Mouse (Mus musculus) thymus, postnatal 36 days (tissue): ENCODE results near the gene Lrrc75b.

Source experiments
- DNase-seq, 2 experiments: peaks; one replicate each; pipeline ENCODE4 v3.0.0; 2022; ENCODE audit warnings: mixed read lengths in 2 of 2

Gene Lrrc75b

DNA sequence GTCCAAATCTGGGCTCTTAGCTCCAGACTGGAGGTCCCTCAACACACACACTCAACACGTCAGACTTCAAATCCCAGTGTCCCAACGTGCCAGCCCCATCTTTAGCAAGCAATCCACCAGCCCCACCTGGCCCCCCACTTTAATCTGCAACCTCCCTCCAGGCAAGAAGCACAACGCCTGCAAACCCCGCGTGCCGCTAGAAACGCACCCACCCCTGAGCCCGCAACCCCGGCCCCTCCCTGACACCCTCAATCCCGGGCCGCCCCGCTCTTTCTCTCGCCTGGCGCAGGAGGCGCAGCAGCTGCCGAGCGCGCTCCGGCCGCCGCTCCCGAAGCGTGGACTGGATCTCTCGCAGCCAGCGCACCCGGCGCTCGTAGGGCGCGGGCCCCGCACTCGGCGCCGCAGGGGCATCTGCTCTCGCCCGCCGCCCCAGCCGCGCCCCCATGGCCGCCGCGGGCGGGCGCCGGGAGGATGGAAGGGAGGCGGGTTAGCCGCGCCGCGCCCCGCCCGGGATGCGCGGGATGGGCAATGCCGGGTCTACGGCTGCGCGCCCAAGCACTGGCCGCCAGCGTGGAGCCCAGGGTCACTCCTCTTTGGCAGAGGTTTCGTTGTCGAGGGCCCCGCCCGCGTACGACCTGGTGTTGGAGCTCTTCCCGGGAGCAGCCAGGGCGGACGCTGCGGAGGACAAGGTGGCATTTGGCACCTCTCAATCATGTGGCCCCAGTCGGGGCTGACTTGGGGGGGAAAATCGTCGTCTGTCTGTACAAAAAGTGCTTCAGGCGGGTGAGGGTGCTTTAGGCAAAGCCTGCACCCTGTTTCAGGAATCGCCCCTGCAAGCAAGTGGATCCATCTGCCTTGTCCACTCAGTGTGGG, at the start of gene Lrrc75b:
Gene Lrrc75b (minus strand): TSS at position 655 of the 873 bp plus-strand sequence.
- DNase-seq, result no peak

DNA sequence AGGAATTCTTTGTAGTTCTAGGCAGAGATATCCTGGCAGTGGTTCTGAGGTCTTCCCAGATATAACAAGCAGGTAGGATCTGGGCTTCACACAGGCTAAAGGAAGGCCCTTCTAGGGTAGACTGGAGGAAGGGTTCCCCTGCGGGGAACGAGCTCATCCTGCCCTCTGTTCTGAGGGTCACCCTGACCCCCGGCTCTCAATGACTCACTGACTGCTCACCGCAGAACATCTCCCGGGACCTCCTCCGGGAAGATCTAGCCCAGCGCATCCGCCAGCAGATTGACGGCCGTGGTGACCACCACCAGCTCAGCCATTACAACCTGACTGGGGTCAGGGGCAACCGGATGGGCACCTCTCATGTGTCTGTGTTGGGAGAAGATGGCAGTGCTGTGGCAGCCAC, 48.8 kb upstream of the Lrrc75b start:
- DNase-seq, result no peak

- no peak for DNase-seq
Observed at GRCm38 (mm10) chr10:75607253-75607652, 47.1 kb upstream of the Lrrc75b start.

DNA sequence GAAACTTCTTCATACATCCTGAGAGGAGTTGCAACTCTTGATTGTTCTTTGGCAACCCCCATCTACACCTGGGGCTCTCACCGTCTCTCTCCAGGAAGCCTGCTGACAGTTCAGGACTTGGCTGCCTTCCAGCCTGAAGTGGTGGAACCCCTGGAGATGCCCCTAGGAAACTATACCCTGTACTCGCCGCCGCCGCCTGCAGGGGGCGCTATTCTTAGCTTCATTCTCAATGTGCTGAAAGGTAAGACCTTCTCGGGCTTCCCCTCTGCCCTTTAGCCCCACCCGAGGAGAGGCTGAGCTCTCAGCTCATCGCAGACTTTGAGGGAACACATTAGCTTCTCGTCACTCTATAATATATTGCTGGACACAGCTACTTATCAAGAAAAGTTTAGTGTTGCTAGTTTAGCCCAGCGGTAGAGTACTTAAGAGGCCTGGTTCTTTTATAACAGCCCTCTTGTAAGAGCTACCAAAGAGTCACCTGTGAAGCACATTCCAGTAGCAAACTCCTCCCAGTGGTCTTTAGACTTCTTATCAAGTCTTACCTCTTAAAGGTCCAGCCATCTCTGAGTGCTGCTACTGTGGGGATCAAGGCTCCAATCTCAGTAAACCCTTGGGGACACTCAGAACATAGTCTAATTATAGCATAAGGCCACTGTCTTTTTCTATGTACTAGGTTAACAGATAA, 45.2 kb upstream of the Lrrc75b start:
- DNase-seq, result peak; percentile 40

GRCm38 (mm10) chr10:75600189-75600730, 40.1 kb upstream of the Lrrc75b start:
- no peak for DNase-seq

GRCm38 (mm10) chr10:75595981-75596380, 35.9 kb upstream of the Lrrc75b start:
- no peak for DNase-seq

- peak in 1 of 2 experiments; percentile 17 for DNase-seq
Observed at GRCm38 (mm10) chr10:75592585-75592984, 32.5 kb upstream of the Lrrc75b start.

DNA sequence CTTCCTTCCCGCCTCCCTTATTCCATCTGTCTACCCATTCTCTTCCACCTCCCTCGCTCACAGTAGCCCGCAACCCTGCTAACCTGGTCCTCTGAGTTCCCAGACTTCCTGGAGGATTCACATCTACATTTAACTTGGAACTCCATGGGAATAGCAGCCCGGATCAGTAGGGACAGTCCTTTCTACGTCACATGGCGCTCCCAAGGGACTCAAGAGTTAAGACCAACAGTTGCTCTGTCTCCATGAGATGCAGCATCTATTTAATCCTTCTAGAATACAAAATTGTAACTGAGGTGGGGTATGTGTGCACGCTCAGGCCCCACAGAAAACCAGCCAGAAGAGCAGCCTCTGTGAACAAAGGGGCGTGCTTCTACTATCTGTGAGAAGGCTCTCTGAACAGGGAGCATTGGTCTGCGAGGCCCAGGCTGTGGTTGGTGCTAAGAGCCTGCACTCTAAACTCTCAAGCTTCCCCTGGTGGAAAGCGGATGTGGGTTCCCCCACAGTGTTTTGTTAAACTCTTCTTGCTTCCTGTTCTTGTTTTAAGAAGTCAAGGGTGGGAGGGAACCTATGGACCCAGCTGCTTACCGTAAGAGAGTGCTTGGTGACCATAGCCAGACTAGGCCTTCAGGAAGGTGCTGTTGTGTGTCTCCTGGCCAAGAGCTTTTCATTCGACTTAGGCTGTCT, 31.2 kb upstream of the Lrrc75b start:
- peak; percentile 86 to 92 for DNase-seq

GRCm38 (mm10) chr10:75589651-75590050, 29.5 kb upstream of the Lrrc75b start:
- peak; percentile 30 to 40 for DNase-seq

DNA sequence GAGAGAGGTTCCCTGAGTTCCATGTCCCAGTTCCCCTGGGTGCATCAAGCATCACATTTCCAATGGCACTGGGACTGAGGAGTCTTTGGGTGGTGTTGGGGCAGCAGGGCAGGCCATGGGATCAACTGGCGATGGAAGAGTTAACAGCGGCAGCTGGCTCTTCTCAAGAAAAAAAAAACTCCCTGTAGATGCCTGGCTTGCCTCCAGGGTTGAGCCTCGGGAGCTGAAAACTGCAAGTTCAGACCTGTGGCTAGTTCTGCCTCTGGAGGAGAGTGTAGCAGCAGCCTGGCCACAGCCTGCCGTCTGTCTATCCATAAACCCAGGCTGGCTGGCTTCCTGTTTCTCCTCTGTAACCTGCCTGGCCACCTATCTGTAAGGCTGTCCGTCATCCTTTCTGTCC, 29.0 kb upstream of the Lrrc75b start, which contains the start of gene Ggt5:
Gene Ggt5 (plus strand): TSS at position 212 of the 400 bp plus-strand sequence.
- DNase-seq, result peak in 1 of 2 experiments; percentile 25

DNA sequence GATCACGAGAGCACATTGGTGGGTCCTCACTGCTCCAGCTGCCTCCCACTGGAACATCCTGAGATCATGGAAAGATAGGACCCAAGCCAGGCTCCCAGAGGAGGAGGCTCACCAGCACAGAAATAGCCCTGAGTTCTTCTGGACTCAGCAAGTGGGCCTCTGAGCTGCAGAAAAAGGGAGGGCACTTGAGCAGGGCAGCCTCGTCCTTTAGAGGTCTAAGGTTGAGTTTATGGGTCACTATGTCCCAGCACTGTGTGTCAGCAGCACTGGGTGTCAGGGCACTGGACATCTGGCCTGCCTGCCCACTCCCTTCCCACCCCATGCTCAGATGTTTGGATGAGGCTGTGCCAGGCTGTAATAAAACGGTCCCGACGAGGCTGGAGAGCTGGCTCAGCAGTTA, 28.2 kb upstream of the Lrrc75b start:
- no peak for DNase-seq

- DNase-seq, result no peak
Observed at GRCm38 (mm10) chr10:75587781-75588180, 27.7 kb upstream of the Lrrc75b start.

DNA sequence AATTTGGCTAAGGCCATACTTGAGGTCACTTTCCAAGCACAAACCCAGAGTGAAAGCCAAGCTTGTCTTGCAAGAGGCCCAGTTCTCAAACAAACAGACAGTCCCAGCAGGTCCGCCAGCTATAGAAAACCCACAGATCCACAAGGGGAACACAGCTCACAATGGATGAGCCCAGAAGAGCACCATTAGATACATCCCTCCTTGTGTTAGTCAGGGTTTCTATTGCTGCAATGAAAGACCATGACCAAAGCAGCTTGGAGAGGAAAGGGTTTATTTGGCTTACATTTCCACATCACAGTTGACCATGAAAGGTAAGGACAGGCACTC, 26.4 kb upstream of the Lrrc75b start:
- no peak for DNase-seq

DNA sequence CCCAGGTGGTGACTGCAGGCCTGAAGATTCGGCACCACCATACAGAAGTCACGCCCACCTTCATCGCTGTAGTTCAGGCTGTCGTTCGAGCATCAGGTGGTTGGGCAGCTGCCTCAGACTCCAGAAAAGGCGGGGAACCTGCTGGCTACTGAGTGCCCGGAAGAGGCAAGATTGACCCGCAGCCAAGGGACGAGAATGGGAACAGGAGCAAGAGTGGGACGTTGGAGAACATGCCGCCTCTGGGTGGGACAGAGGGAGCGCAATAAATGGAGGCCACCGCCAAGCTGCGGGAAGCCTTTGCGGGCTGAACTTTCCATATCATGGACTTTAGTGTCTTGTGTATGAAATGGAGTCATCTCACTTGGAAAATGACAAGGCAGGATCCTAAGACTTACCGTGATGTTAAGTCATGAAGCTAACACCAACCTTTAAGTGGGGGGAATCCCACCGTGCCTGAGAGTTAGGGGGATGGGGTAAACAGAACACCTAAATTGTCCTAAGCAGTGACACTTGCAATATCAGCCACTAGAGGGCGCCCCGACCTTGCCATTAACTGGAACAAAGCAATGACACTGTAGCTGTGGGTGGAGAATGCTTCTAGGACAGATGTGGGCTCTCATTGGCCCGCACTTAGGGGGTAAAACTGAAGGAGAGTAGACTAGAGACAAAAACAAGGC, 25.9 kb upstream of the Lrrc75b start:
- peak; percentile 85 to 89 for DNase-seq

GRCm38 (mm10) chr10:75579129-75579528, 19.0 kb upstream of the Lrrc75b start:
- no peak for DNase-seq

GRCm38 (mm10) chr10:75573965-75574364, 13.8 kb upstream of the Lrrc75b start:
- peak in 1 of 2 experiments; percentile 2 for DNase-seq

GRCm38 (mm10) chr10:75573181-75573580, 13.1 kb upstream of the Lrrc75b start:
- DNase-seq, result no peak

DNA sequence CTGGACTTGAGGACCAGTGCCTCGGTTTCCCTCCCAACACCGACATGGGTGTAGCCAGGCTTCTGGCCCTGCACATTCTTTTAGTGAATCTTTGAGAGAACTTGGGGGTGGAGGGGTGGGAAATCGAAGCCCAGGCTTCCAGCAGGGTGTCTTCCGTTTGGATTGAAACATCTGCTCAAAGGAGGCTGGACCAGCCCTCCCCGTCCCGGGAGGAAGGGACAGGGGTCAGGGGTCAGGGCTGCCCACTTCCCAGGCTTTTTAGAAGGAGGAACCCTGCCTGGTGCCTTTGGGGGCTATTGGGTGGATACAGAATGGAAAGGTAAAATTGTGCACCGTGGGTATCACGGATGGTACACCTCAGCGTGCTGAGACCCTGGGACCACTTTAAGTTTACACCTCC, 11.8 kb upstream of the Lrrc75b start:
- no peak for DNase-seq

GRCm38 (mm10) chr10:75570981-75571657, 11.0 kb upstream of the Lrrc75b start:
- DNase-seq, result no peak

GRCm38 (mm10) chr10:75568851-75569250, 8.7 kb upstream of the Lrrc75b start:
- DNase-seq, result no peak

- no peak for DNase-seq
Observed at GRCm38 (mm10) chr10:75568441-75568840, 8.3 kb upstream of the Lrrc75b start.

DNA sequence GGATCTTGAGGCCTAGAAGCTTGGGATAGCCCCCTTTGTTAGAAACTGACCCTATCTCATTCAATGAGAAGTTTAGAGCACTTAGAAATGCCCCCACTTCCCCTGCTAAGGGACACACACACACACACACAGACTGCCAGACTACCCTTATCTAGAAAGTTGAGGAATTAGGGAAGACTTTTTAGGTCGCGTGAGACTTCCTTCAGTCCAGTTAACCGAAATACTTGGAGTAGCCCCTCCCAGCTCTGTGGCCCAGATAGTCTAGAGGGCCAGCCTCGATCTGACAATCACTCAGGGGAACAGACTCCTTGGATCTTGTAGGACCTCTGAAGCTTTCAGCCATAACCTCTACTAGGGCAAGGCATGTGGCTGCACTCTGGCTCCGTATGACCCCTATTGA, 7.9 kb upstream of the Lrrc75b start:
- no peak for DNase-seq
